Mouse (Mus musculus): ENCODE data around the gene Nfix.

Nfix gene

DNA sequence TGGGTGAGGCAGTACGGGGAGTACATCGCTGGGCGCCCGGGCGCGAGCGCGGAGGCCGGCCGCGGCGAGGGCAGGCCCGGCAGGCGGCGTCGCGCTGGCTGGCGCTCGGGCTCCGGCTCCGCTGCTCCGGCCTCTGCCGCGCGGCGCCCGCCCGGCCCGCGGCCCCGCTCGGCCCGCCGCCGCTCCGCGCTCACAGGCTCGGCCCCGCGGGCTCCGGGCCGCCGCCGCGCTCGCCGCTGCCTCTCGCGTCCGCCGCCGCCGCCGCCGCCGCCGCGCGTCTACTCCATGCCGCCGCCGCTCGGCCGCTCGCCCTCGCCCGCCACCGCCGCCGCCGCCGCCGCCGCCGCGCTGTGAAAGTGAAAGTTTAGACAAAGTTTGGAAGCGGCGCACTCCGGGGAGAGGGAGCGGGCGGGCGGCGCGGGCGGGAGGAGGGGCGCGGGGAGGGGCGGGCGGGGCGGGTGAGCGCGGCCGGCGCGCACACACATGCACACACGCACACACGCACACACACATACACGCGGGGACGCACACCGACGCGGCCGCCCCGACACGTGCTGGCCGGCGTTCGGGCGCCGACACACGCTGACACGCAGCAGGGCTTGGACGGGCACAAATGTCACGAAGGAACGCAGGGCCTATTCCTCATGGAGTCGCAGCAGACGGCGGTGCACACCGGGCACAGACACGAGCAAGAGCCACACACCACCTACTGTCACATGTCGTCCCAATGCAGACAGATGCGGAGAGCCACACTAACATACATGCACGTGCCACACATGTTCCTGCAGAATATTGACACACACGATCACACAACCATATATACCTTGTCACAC, at the start of gene Nfix:
TSS of gene Nfix (minus strand) at position 346 of the 833 bp plus-strand sequence.
- CTCF ChIA-PET = no interaction called here

DNA sequence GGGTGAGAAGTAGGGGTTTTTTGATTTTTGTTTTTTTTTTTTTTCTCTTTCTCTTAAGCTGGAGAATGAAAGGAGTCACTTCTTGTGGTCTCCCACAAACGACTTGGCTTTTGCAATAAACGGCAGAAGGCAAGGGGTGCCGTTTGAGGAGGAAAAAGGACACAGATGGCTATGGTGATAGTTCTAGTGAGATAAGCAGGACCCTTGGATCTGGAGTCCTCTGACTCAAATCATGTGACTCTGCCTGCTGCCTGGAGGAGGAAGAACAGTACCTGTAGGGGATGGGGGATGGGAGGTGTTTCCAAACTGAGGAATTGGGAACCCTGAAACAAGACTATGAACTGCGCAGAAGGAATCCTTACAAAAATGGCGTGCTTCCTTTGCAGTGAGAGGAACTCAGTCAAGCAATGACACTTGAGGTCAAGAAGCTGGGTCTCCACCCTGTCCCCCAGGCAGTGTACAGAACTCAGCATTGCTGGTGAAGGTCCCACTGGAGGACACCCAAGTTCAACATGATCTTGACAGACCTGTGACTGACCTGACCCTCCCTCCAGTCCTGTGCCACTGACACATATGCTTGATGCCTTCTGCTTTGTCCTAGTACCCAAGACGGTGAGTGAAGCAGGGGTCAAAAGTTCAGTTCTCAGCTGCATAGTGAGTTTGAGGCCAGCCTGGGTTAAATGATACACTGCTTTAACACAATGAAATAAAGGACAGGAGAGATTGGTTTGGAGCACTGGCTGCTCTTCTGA, 47.7 kb upstream of the Nfix start:
- CTCF ChIA-PET = interaction anchor here (0.6 to 2.0 kb wide), 4 partner anchors 24 to 191 kb away, joined by 3 to 7 read pairs (median 5); partner anchors contain the start of gene Syce2

DNA sequence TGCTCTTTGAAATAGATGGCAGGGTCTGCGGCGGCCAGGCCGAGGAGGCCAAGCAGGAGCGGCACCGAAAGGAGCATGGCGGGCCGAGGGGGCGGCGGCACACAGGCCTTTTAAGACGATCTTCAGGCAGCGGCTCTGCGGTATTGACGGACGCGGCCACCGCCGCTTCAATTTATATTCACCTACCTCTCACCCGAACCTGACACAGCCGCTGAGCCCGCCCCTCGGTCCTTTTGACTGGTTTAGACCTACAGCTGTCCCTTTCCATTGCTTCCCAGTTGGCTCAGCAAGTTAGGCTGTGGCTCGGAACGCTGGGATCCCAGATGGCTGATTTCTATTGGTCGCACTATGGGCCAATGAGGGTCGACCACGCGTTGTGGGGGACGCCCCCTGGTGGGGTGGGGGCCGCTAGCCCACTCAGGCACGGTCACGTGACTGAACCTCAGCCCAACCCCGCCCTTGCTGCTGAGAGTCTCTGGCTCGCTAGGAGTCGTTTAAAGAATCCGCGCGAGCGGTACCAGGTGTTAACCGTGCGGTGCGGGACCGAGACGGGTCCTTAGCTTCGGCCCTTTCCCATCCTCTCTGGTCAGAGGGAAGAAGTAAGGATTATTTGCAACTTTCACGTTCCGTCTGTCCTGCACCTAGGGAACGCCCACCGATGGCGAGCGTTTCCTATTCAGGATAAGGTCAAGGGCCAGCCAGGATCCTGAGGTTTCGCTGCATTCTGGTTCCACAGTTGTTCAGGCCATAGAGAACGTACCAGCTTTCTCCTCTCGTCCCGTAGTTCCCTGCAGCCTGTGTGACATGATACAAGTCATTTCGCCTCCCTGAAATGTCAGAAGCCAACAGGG, 46.8 kb upstream of the Nfix start, which contains the start of gene Calr:
TSS of gene Calr (minus strand) at position 213 of the 851 bp plus-strand sequence.
- CTCF ChIA-PET = interaction anchor here (0.7 to 2.0 kb wide), 2 partner anchors 25 to 41 kb away, joined by 5 read pairs; partner anchors contain the start of gene Syce2

DNA sequence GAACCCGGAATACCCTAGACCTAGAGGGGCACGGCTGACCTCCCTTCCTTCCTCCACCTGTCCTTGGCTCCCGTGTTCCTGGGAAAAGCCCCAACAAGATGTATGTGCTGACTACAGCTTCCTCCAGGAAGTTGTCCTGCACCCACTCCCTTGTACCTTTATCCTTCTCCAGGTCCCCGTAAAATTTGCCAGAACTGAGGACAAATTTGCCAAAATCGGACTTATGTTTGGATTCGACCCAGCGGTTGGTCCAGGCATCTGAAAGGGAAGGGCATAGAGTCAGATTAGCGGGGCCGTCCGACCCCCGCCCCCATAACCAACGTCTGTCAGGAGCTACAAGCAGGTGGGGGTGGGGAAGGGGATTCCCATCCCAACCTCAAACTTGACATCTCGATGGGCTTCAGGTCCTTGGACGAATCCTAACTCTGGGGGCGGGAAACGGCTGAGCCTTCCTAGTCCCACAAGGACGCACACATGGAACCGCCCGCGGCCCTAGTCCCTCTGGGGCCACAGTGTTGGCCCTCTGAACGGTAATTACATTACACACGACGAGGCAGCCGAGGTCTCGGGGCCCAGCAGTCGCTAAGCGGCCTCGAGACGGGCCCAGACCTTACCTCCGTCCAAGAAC, 46.1 kb upstream of the Nfix start:
- CTCF ChIA-PET = no interaction called here

DNA sequence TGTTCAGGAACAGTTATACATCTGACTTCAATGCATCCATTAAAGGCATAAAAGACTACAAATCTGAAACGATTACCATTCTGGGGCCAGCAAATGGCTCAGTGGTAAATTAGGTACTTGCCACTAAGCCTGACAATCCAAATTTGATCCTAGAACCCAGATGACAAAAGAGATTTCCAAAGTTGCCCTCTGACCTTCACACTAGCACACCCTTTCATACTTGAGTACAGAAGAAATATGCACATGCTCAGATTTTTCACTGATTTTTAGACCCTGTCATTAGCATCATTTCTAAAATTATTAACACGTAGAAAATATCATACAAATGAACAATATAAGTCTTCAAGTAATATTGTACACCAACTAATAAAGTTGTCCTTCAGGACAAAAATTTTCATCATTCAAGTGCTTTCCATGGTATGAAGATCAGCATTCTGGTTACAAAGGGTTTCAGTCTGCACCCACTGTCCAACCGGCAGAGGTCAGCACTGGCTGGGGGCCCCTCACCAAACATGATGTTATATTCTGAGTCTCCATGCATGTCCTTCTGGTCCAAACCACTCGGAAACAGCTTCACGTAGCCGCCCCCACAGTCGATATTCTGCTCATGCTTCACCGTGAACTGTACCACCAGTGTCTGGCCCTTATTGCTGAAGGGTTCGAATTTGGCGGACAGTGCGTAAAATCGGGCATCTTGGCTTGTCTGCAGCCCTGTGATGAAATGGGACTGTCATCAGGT, 45.4 kb upstream of the Nfix start:
- CTCF ChIA-PET = interaction anchor here (0.6 kb wide), 1 partner anchor 218 kb away, joined by 3 read pairs; no protein-coding TSS in a partner anchor

GRCm38 (mm10) chr8:84844397-84845070, 44.4 kb upstream of the Nfix start:
- CTCF ChIA-PET = interaction anchor here (0.6 kb wide), 1 partner anchor 11 kb away, joined by 3 read pairs; no protein-coding TSS in a partner anchor

DNA sequence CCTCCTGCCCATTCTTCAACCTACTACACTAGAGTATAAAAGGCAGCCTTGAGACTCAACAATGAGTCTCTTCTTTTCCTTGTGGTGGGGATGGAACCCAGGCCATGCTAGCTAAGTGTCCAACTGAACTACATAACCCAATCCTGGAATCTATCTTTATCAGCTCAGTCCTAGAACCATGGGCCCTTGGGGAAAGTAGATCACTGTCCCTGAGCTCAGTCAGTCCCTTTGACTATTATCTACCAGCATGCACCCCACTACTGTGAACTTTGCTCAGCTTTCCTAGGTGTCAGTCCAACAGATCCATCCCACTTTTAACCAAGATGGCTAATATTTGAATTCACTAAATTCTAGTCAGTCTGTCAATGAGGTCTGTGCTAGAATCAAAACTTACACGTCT, 41.4 kb upstream of the Nfix start:
- CTCF ChIA-PET = no interaction called here

DNA sequence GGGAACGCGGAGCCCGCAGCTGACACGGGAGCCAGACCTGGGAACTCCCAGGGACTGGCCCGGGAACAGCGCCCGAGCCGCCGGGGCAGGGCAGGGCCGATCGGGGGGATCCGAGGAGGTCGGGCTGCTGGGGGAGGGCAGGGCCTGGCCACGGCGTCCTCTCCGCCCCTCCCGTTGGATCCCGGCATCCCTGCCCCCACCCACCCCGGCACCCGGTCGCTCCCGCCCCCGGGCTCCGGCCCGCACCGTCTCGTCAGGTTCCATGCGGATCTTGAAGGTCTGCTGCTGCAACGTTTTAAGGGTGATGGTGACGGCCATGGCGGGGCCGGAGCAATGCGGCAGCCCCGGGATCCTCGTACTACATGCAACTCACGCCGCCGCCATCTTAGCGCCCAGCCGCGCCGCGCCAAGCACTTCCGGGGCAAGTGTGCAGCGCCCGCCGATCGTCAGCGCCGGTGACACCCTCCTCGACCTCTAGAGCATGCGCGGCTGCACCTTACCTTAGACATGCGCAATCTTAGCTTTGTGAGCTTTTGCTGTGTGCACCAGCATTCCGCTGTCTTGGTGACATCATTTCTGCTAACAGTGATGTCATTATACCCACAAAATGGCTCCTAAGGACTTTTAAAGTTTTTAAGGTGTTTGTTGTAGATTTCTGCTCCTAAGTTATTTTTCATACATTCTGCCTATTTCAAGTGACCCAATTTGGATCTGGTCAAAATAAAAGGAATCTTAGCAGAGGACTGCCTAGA, 40.3 kb upstream of the Nfix start, which contains the start of gene Rad23a:
TSS of gene Rad23a (minus strand) at position 418 of the 752 bp plus-strand sequence.
- CTCF ChIA-PET = interaction anchor here (0.9 kb wide), 1 partner anchor 143 kb away, joined by 11 read pairs; no protein-coding TSS in a partner anchor

GRCm38 (mm10) chr8:84839875-84840247, 39.7 kb upstream of the Nfix start:
- CTCF ChIA-PET = no interaction called here

DNA sequence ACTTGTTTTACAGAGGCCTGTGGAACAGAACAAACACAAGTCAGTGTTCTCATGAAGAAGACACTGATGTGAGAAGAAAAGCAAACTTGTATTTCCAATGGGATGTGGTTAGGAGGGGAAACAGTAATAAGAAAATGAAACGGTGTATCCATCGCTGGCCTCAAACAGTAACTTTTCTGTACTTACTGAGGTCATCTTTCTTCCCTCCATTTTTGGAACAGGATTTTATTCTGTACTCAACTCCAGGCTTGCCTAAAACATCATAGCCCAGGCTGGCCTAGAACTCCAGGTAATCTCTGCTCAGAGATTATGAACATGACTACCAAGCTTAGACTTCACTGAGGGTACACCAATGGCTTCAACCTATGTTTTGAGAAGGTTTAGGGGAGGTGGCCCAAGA, 39.3 kb upstream of the Nfix start:
- CTCF ChIA-PET = no interaction called here

DNA sequence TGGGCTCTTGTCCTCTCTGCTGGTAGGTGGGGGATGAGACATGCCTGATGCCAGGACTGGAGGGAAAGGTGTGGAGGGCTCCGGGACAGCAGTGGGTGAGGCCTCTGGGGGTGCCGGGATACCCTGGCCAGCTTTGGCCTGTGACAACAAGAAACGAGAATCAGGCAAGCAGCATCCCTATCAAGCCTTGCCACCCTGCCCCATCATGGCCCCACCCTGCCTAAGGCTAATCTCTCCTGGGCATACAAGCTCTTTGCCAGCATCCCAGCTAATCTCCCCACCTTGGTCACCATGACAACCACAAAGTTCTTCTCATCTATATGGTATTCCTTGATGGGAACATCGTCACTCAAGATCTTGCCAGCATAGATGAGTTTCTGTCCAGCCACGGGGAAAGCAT, 38.4 kb upstream of the Nfix start:
- CTCF ChIA-PET = no interaction called here

GRCm38 (mm10) chr8:84837912-84838470, 37.8 kb upstream of the Nfix start:
- CTCF ChIA-PET = no interaction called here

DNA sequence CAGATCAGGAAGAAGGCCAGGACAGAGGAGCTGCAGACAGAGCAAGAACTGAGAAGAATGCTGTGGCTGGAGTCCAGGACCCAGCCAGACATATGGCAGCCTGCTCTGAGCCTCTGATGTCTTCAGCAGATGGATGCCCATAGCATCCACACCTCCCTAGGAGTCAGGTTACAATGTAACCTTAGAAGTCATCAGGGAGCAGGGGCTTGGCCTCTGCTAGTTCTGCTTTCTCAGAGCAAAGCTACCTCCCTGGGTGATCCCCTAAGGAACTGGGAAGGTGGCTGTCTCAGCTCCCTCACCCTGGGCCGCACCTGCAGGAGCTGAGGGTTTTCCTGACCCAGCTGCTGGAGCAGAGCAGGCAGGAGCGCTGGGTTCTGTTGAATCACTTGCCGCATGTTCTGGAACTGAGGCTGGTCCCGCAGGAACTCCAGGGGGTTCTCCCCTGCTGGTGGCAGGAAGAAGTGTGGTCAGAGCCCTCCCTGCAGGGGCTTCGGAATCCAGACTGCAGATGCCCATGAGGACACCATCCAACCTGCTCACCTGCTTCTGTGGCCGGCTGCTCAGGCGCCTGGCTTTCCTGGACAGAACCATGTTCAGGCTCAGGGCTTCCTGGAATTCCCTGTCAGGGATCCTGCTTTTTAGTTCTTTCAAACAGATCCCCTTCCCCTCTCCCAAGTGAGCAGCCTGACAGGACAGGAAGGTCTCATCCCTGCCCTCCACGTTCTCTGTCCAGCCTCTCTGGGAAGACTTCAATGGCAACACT, 37.2 kb upstream of the Nfix start:
- CTCF ChIA-PET = interaction anchor here (0.5 kb wide), 1 partner anchor 131 kb away, joined by 4 read pairs; no protein-coding TSS in a partner anchor

GRCm38 (mm10) chr8:84834866-84835855, 35.0 kb upstream of the Nfix start:
- CTCF ChIA-PET = interaction anchor here (0.5 kb wide), 1 partner anchor 12 kb away, joined by 4 read pairs; no protein-coding TSS in a partner anchor

DNA sequence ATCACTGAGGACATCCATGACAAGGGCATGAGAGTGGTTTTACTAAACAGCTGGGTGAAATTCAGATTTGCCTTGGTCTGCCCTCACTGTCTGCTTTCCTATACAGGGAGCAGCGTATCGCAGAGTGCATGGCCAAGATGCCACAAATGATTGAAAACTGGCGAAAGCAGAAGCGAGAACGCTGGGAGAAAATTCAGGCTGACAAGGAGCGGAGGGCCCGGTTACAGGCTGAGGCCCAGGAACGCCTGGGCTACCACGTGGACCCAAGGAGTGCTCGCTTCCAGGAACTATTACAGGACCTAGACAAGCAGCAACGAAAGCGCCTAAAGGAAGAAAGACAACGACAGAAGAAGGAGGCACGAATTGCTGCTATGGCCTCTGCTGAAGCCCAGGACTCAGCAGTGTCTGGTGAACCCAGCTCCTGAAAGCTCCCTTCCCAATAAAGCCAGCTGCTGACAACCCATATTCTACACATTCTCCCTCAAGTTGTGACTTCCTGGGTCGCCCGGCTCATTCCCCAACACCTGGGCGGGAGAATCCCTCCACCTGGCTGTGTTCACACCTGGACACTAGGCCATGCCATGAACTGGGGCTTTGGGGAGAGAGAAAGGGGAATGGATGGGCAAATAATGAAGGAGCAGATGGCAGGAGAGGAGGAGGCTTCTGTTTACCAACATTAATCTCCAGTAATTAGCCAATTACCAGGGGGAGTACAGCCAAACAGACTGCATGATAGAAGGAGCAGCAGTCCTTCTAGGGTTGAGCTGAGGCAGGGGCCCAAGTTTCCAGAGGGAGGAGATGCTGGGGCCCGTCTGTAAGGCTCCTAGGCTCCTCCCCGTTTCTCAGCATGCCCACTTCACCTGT, 34.1 kb upstream of the Nfix start:
- CTCF ChIA-PET = no interaction called here

Data from spleen, embryonic (tissue).